Mouse (Mus musculus): ENCODE data around the gene Itih2.

GRCm38 (mm10) chr2:10157184-10157583 is 26.0 kb upstream of the Itih2 start:
- TF ChIP-seq KAT2A (conservative IDR thresholded peaks at IDR 0.05; ENCODE audit: low read depth, low read length) (no peak), CTCF (IDR thresholded peaks at IDR 0.05 in 2 of 3, conservative IDR thresholded peaks at IDR 0.05 in 1 of 3; ENCODE audit: control insufficient read depth in 1 of 3, insufficient read depth in 1 of 3, low read depth in 2 of 3, low read length in 3 of 3, poor library complexity in 1 of 3, severe bottlenecking in 1 of 3) (no peak), NELFE (IDR thresholded peaks at IDR 0.05; ENCODE audit: low read depth, low read length) (no peak), UBTF (IDR thresholded peaks at IDR 0.05; ENCODE audit: borderline replicate concordance, insufficient read depth, low read depth, low read length) (no peak), RCOR1 (IDR thresholded peaks at IDR 0.05; ENCODE audit: low read depth, low read length) (no peak), ZNF384 (IDR thresholded peaks at IDR 0.05; ENCODE audit: low read depth, low read length) (no peak), EP300 (IDR thresholded peaks at IDR 0.05; ENCODE audit: low read depth in 1 of 2, low read length in 2 of 2) (no peak), JUND (IDR thresholded peaks at IDR 0.05; ENCODE audit: low read depth, low read length) (no peak)

All from MEL (cell line).